Mouse (Mus musculus) heart, embryonic 16.5 days (tissue): ENCODE measurements at regions not wholly inside any gene's neighbourhood (a gene's known extent, or its start where the extent isn't known, plus 50 kb on each side); places are given as distances from the start of the nearest gene placed in this dataset.

Experiments used
- ATAC-seq: fragments of 200-750 bp; cut with Nextera tagmentation; replicated peaks from 2 replicates; pipeline ENCODE4 v1.8.0; 2017; ENCODE audit warnings: moderate number of reproducible peaks; ENCODE audit not compliant: insufficient read depth, low FRiP score; ENCODE audit errors: extremely low read depth
- H3K27ac ChIP-seq: fragments of 300-500 bp; sonication (generic); 2 replicates; pipeline ENCODE4 v1.5.1; 2014; ENCODE audit warnings: mild to moderate bottlenecking, low read length, control low read depth, moderate library complexity
- H3K27me3 ChIP-seq: fragments of 300-500 bp; sonication (generic); 2 replicates; pipeline ENCODE4 v1.6.1; 2014; ENCODE audit warnings: low read length, mixed read lengths; ENCODE audit not compliant: control insufficient read depth, insufficient read depth
- H3K36me3 ChIP-seq: fragments of 300-500 bp; sonication (generic); 2 replicates; pipeline ENCODE4 v1.6.1; 2014; ENCODE audit not compliant: control insufficient read depth, insufficient read depth
- H3K4me1 ChIP-seq: fragments of 300-500 bp; sonication (generic); 2 replicates; pipeline ENCODE4 v1.6.1; 2014; ENCODE audit warnings: low read length, mixed read lengths; ENCODE audit not compliant: control insufficient read depth, insufficient read depth
- H3K4me2 ChIP-seq: fragments of 300-500 bp; sonication (generic); 2 replicates; pipeline ENCODE4 v1.6.1; 2014; ENCODE audit warnings: low read depth, mild to moderate bottlenecking, control low read depth, low read length
- H3K4me3 ChIP-seq: fragments of 300-500 bp; sonication (generic); 2 replicates; pipeline ENCODE4 v1.5.1; 2014; ENCODE audit warnings: mild to moderate bottlenecking, control low read depth, low read length
- H3K9ac ChIP-seq: fragments of 300-500 bp; sonication (generic); 2 replicates; pipeline ENCODE4 v1.6.1; 2014; ENCODE audit warnings: low read length, control low read depth
- H3K9me3 ChIP-seq: fragments of 300-500 bp; sonication (generic); replicated peaks from 2 replicates; pipeline ENCODE4 v1.6.1; 2016; ENCODE audit warnings: low read length; ENCODE audit not compliant: control insufficient read depth
- WGBS: fragments of 180-500 bp; shearing (Covaris S2); extraction: QIAGEN DNeasy Blood & Tissue Kit; methylation state at CpG from one replicate; pipeline ENCODE4 v1.1.7; 2014; 5-methylcytosine and 5-hydroxymethylcytosine counted together

GRCm38 (mm10) chr2:128235127-128235526 is 109.3 kb downstream of the Bcl2l11 start:
- peaks cover 14% of the 10 kb centered on the region for H3K4me1 ChIP-seq

GRCm38 (mm10) chr2:128239451-128239850 is 113.6 kb downstream of the Bcl2l11 start:
- Histone ChIP-seq H3K9me3 (no peaks in the 10 kb centered on the region), H3K9ac (no peak overlapping the region), H3K27me3 (no peaks in the 10 kb centered on the region; the same call in 1 of the 2 replicates), H3K27ac (no peak overlapping the region), H3K4me1 (0 out of 2 replicates have a peak, but pooled peaks cover 3% of the 10 kb centered on the region), H3K4me2 (no peak overlapping the region), H3K36me3 (no peaks in the 10 kb centered on the region), H3K4me3 (no peak overlapping the region)
- no peak for ATAC-seq
- WGBS: 84% methylated on average over 4 of the region's 4 CpGs

More at GRCm38 (mm10) chr2:128235127-128235526, 109.3 kb downstream of the Bcl2l11 start:
- no peak for ATAC-seq
- no peak overlapping the region for H3K27ac ChIP-seq
- no peak overlapping the region for H3K9ac ChIP-seq
- 73% methylated on average over 8 of the region's 8 CpGs for WGBS
- no peaks in the 10 kb centered on the region for H3K9me3 ChIP-seq
- no peak overlapping the region for H3K4me3 ChIP-seq
- no peak overlapping the region for H3K4me2 ChIP-seq
- H3K27me3 ChIP-seq: no peaks in the 10 kb centered on the region
- no peaks in the 10 kb centered on the region for H3K36me3 ChIP-seq

- no peak overlapping the region for H3K4me2 ChIP-seq
Observed at GRCm38 (mm10) chr2:128240054-128240453, 114.2 kb downstream of the Bcl2l11 start.

GRCm38 (mm10) chr2:128240536-128241279 is 114.9 kb downstream of the Bcl2l11 start:
- Histone ChIP-seq H3K36me3 (no peaks in the 10 kb centered on the region), H3K4me3 (no peak overlapping the region), H3K9me3 (no peaks in the 10 kb centered on the region), H3K27ac (no peak overlapping the region), H3K4me2 (no peak overlapping the region), H3K27me3 (no peaks in the 10 kb centered on the region; the same call in 1 of the 2 replicates), H3K4me1 (peaks cover 10% of the 10 kb centered on the region), H3K9ac (no peak overlapping the region)
- WGBS: 62% methylated on average over 9 of the region's 9 CpGs
- no peak for ATAC-seq

More at GRCm38 (mm10) chr2:128240054-128240453, 114.2 kb downstream of the Bcl2l11 start:
- no peaks in the 10 kb centered on the region for H3K36me3 ChIP-seq
- ATAC-seq: no peak
- H3K4me1 ChIP-seq: peaks cover 4% of the 10 kb centered on the region
- H3K9ac ChIP-seq: no peak overlapping the region
- H3K9me3 ChIP-seq: no peaks in the 10 kb centered on the region
- 76% methylated on average over 4 of the region's 4 CpGs for WGBS
- no peaks in the 10 kb centered on the region; the same call in 1 of the 2 replicates for H3K27me3 ChIP-seq
- H3K27ac ChIP-seq: no peak overlapping the region
- no peak overlapping the region for H3K4me3 ChIP-seq

GRCm38 (mm10) chr2:128241280-128241665 is 115.4 kb downstream of the Bcl2l11 start:
- no peaks in the 10 kb centered on the region for H3K36me3 ChIP-seq
- H3K27me3 ChIP-seq: no peaks in the 10 kb centered on the region; the same call in 1 of the 2 replicates
- WGBS: 29% methylated on average over 3 of the region's 3 CpGs
- H3K9ac ChIP-seq: no peak overlapping the region
- H3K4me3 ChIP-seq: no peak overlapping the region
- peaks cover 12% of the 10 kb centered on the region for H3K4me1 ChIP-seq
- no peak overlapping the region for H3K4me2 ChIP-seq
- no peak overlapping the region for H3K27ac ChIP-seq
- no peaks in the 10 kb centered on the region for H3K9me3 ChIP-seq
- ATAC-seq: no peak

GRCm38 (mm10) chr2:128245544-128245943 is 119.7 kb downstream of the Bcl2l11 start:
- ATAC-seq: peak; percentile 86
- WGBS: 40% methylated on average over 10 of the region's 10 CpGs
- Histone ChIP-seq H3K27ac (peak overlapping the region; percentile 77), H3K27me3 (no peaks in the 10 kb centered on the region), H3K4me1 (peaks cover 18% of the 10 kb centered on the region), H3K4me3 (no peak overlapping the region), H3K9me3 (peaks cover 6% of the 10 kb centered on the region), H3K9ac (0 out of 2 replicates have a peak overlapping the region, but pooled peaks have one; percentile 17), H3K4me2 (no peak overlapping the region), H3K36me3 (no peaks in the 10 kb centered on the region)

GRCm38 (mm10) chr2:128247967-128248366 is 122.1 kb downstream of the Bcl2l11 start:
- H3K4me3 ChIP-seq: no peak overlapping the region
- H3K27ac ChIP-seq: no peak overlapping the region
- no peak overlapping the region for H3K9ac ChIP-seq
- no peaks in the 10 kb centered on the region for H3K36me3 ChIP-seq
- peaks cover 15% of the 10 kb centered on the region for H3K4me1 ChIP-seq
- H3K27me3 ChIP-seq: no peaks in the 10 kb centered on the region
- peaks cover 6% of the 10 kb centered on the region for H3K9me3 ChIP-seq
- ATAC-seq: no peak
- WGBS: 25% methylated on average over 4 of the region's 4 CpGs
- no peak overlapping the region for H3K4me2 ChIP-seq

GRCm38 (mm10) chr2:128249188-128249587 is 123.3 kb downstream of the Bcl2l11 start:
- H3K27ac ChIP-seq: no peak overlapping the region
- peaks cover 6% of the 10 kb centered on the region for H3K9me3 ChIP-seq
- H3K4me3 ChIP-seq: no peak overlapping the region
- no peak overlapping the region for H3K4me2 ChIP-seq
- peaks cover 15% of the 10 kb centered on the region for H3K4me1 ChIP-seq
- H3K27me3 ChIP-seq: no peaks in the 10 kb centered on the region
- ATAC-seq: no peak
- no peak overlapping the region for H3K9ac ChIP-seq
- H3K36me3 ChIP-seq: no peaks in the 10 kb centered on the region
- WGBS: 94% methylated on average over 4 of the region's 4 CpGs

- H3K4me3 ChIP-seq: no peak overlapping the region
- ATAC-seq: no peak
- no peaks in the 10 kb centered on the region for H3K36me3 ChIP-seq
- H3K4me2 ChIP-seq: no peak overlapping the region
- peaks cover 15% of the 10 kb centered on the region for H3K4me1 ChIP-seq
- no peak overlapping the region for H3K27ac ChIP-seq
- H3K9me3 ChIP-seq: peaks cover 6% of the 10 kb centered on the region
- no peak overlapping the region for H3K9ac ChIP-seq
- WGBS: 69% methylated on average over 2 of the region's 2 CpGs
- H3K27me3 ChIP-seq: no peaks in the 10 kb centered on the region
Observed at GRCm38 (mm10) chr2:128249607-128250006, 123.8 kb downstream of the Bcl2l11 start.
